Mouse (Mus musculus): ENCODE measurements around the gene Nsf. TPM values are rescaled to one million over a fixed set of nuclear protein-coding genes. Genes with fewer than 3 reads are reported as not detected.
"Not testable (repeated sequence)": the region's sequence is repeated elsewhere in the genome, so short reads cannot be mapped to it uniquely, and the experiment has no call there.

Nsf gene
- polyA plus RNA-seq, 1 experiment from 2014 or later = 26.8 TPM

DNA sequence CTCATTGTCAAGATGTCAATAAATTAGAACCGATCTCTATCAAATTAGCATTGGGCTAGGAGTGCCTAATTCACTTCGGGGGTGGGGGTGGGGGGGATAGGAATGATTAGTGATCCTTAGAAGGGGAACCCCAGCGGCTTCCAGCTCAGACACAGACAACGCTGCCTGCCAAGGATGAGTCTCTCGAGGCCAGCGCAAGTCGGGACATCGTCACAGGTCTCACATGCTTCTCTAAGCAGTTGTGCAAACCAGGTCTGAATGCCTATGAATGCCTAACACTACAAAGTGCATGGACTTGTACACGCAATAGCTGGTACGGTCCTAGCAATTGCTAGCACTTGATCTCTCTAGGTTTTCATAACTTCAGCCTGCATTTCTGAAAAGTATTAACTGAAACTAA, 62.1 kb downstream of the Nsf start:
- Histone ChIP-seq H3K9ac (ENCODE audit: low read length) (no peak overlapping the region), H3K4me1 (ENCODE audit: control insufficient read depth in 2 of 2, insufficient read depth in 2 of 2, low read length in 2 of 2) (peaks cover 2 to 5% of the 10 kb centered on the region in 2 experiments; a peak in 1 of 4 replicates), H3K27me3 (ENCODE audit: control insufficient read depth, insufficient read depth, low read length) (no peaks in the 10 kb centered on the region), H3K27ac (replicated peaks in 1 of 2; ENCODE audit: control insufficient read depth in 1 of 2, insufficient read depth in 1 of 2, low read depth in 2 of 2, low read length in 2 of 2) (no peak overlapping the region), H3K4me3 (ENCODE audit: control insufficient read depth in 1 of 2, insufficient read depth in 1 of 2, low read depth in 1 of 2, low read length in 2 of 2) (no peak overlapping the region), H3K36me3 (ENCODE audit: control insufficient read depth, insufficient read depth, low read length) (peaks cover 10% of the 10 kb centered on the region), H3K9me3 (ENCODE audit: control insufficient read depth, low read length) (no peaks in the 10 kb centered on the region), H3K4me2 (ENCODE audit: low read length) (no peak overlapping the region)
- no peak for ATAC-seq (ENCODE audit: insufficient number of reproducible peaks, insufficient read depth, low FRiP score, low read depth)
- 82% methylated on average over 10 of the region's 10 CpGs for WGBS

DNA sequence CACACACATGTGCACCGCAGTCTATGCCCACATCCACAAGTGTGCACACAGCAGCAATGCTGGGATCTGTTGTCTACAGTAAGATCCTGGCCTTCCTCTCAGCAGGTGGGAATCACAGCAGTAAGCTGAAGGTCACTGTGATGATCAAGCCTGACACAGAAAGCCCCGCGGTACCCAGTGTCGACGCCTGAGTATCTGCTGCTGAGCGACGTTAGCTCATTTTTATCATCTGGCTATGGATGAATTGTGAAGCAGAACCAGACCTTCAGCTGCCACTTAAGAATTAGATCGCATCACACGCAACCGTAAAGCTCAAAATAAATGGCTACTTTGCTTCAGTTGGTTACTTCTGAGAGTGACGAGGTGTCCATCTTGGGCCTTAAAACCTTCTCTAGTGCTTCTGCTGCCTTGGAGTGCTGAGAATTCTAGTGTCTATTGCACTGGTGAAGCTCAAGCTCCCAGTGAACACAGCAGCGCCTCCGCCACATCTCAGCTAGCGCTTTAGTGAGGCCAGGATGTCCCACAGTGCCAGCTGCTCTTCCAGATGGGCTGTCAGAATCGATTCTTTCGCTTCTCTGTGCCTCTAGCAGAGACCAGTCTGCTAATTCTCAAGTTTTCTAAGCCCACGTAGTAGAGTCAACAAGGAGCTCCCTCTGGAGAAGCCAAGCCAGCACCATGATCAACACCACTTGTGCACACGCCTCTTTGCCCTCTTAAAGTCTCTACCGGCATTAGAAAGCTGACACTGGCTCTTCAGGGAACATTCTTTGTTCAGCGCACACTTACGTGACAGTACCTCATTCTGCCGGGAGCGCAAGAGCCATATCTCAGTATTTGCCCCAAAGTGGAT, 63.3 kb downstream of the Nsf start:
- no peaks in the 10 kb centered on the region for H3K27me3 ChIP-seq (ENCODE audit: control insufficient read depth, insufficient read depth, low read length)
- ATAC-seq (ENCODE audit: insufficient number of reproducible peaks, insufficient read depth, low FRiP score, low read depth) = no peak
- peaks cover 2 to 5% of the 10 kb centered on the region in 2 experiments; a peak in 1 of 4 replicates for H3K4me1 ChIP-seq (ENCODE audit: control insufficient read depth in 2 of 2, insufficient read depth in 2 of 2, low read length in 2 of 2)
- no peak overlapping the region for H3K9ac ChIP-seq (ENCODE audit: low read length)
- H3K36me3 ChIP-seq (ENCODE audit: control insufficient read depth, insufficient read depth, low read length) = peaks cover 10% of the 10 kb centered on the region
- H3K4me3 ChIP-seq (ENCODE audit: control insufficient read depth in 1 of 2, insufficient read depth in 1 of 2, low read depth in 1 of 2, low read length in 2 of 2) = no peak overlapping the region
- WGBS = 73% methylated on average over 23 of the region's 23 CpGs
- H3K9me3 ChIP-seq (ENCODE audit: control insufficient read depth, low read length) = no peaks in the 10 kb centered on the region
- no peak overlapping the region for H3K4me2 ChIP-seq (ENCODE audit: low read length)
- no peak overlapping the region for H3K27ac ChIP-seq (replicated peaks in 1 of 2; ENCODE audit: control insufficient read depth in 1 of 2, insufficient read depth in 1 of 2, low read depth in 2 of 2, low read length in 2 of 2)

DNA sequence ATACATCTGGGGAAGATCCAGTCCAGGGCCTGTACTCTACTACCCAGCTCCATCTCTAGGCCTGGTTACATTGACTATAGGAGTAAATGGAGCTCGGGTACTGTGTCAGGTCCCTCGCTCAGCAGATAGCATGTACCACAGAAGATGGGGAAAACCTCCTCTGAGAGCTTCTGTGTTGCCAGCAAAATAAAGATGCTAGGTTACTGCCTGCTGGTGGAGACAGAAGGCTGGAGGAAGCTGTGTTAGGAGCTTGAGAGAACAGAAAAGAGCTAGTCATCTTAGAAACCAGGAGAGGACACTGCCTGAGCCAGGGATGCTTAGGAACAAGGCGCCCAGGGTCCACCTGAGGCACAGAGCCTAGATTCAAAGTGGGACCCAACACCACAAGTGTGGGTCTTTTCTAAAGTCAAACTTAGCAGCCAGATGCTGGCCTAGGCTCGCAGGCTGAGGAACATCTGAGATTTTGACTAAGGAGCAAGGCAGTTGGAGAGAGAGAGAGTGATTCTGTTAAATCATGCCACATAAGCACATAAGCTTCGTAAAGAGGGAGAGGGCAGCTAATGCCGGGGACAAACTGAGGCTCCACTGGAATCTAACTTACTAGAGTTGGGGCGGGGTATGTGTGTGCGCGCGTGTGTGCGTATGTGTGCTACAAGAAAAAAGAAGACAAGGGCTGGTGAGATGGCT, 66.0 kb downstream of the Nsf start:
- H3K36me3 ChIP-seq (ENCODE audit: control insufficient read depth, insufficient read depth, low read length) = peaks cover 14% of the 10 kb centered on the region
- peaks cover 4 to 5% of the 10 kb centered on the region in 2 experiments; a peak in 2 of 4 replicates for H3K4me1 ChIP-seq (ENCODE audit: control insufficient read depth in 2 of 2, insufficient read depth in 2 of 2, low read length in 2 of 2)
- no peak for ATAC-seq (ENCODE audit: insufficient number of reproducible peaks, insufficient read depth, low FRiP score, low read depth)
- WGBS = 93% methylated on average over 11 of the region's 11 CpGs
- no peak overlapping the region for H3K27ac ChIP-seq (replicated peaks in 1 of 2; ENCODE audit: control insufficient read depth in 1 of 2, insufficient read depth in 1 of 2, low read depth in 2 of 2, low read length in 2 of 2)
- H3K9ac ChIP-seq (ENCODE audit: low read length) = no peak overlapping the region
- H3K9me3 ChIP-seq (ENCODE audit: control insufficient read depth, low read length) = no peaks in the 10 kb centered on the region
- H3K4me3 ChIP-seq (ENCODE audit: control insufficient read depth in 1 of 2, insufficient read depth in 1 of 2, low read depth in 1 of 2, low read length in 2 of 2) = no peak overlapping the region
- H3K4me2 ChIP-seq (ENCODE audit: low read length) = no peak overlapping the region
- no peaks in the 10 kb centered on the region for H3K27me3 ChIP-seq (ENCODE audit: control insufficient read depth, insufficient read depth, low read length)

DNA sequence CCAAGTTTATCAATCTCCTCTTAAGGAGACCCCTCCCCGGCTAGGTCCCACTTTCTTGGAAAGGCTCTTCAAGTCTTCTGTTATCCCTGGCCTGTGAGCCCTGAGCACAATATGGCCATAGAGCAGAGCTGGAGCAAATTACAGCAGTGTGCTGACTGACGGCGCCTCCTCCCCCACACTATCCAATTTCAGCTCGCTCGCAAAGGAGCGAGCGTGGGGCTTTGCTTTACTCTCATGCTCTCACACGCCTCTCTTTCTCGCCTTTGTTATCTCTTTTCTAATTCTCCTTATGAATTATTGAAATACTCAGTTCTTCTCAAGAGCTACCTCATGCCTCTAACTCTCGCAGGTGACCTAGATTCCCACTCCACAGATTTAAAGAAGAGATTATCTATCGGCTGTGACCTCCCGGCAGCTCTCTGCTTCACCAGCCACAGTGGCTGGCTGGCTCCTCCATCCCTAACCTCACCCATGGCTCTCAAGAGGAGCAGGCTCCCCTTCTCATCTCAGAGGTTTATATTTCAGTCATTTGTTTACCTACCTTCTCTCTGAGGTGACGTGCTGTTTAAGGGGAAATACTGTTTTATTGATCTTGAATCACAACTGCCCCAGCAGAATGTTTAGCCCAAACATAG, 69.0 kb downstream of the Nsf start:
- no peak for ATAC-seq (ENCODE audit: insufficient number of reproducible peaks, insufficient read depth, low FRiP score, low read depth)
- WGBS = 20% methylated on average over 13 of the region's 13 CpGs
- no peaks in the 10 kb centered on the region for H3K9me3 ChIP-seq (ENCODE audit: control insufficient read depth, low read length)
- H3K4me1 ChIP-seq (ENCODE audit: control insufficient read depth in 2 of 2, insufficient read depth in 2 of 2, low read length in 2 of 2) = peaks cover 2 to 5% of the 10 kb centered on the region in 2 experiments; a peak in 2 of 4 replicates
- peaks cover 29% of the 10 kb centered on the region for H3K36me3 ChIP-seq (ENCODE audit: control insufficient read depth, insufficient read depth, low read length)
- H3K4me3 ChIP-seq (ENCODE audit: control insufficient read depth in 1 of 2, insufficient read depth in 1 of 2, low read depth in 1 of 2, low read length in 2 of 2) = no peak overlapping the region
- H3K27me3 ChIP-seq (ENCODE audit: control insufficient read depth, insufficient read depth, low read length) = no peaks in the 10 kb centered on the region
- peak overlapping the region; percentile 48 for H3K4me2 ChIP-seq (ENCODE audit: low read length)
- no peak overlapping the region for H3K27ac ChIP-seq (replicated peaks in 1 of 2; ENCODE audit: control insufficient read depth in 1 of 2, insufficient read depth in 1 of 2, low read depth in 2 of 2, low read length in 2 of 2)
- H3K9ac ChIP-seq (ENCODE audit: low read length) = no peak overlapping the region

DNA sequence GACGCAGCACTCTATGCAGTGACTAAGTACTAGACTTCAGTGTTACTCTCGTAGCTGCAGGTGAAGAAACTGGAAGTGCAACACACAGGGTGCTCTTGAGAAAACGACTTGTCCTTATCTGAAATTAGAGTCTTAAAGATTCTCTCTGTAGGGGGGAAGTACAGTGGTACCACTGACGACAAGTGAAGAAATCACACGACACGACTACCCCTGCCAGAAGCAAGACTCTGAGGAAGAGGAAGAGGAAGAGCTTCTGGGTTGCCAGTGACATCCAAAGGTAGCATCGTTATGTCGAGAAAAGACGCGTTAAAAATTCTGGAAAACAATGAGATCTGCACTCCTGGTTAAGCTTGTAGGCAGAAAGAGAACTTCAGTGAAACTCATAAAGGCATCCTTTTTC, 70.1 kb downstream of the Nsf start:
- ATAC-seq (ENCODE audit: insufficient number of reproducible peaks, insufficient read depth, low FRiP score, low read depth) = no peak
- no peak overlapping the region for H3K9ac ChIP-seq (ENCODE audit: low read length)
- H3K4me1 ChIP-seq (ENCODE audit: control insufficient read depth in 2 of 2, insufficient read depth in 2 of 2, low read length in 2 of 2) = peaks cover 2 to 5% of the 10 kb centered on the region in 2 experiments; a peak in 2 of 4 replicates
- WGBS = 83% methylated on average over 10 of the region's 10 CpGs
- H3K4me3 ChIP-seq (ENCODE audit: control insufficient read depth in 1 of 2, insufficient read depth in 1 of 2, low read depth in 1 of 2, low read length in 2 of 2) = no peak overlapping the region
- no peaks in the 10 kb centered on the region for H3K27me3 ChIP-seq (ENCODE audit: control insufficient read depth, insufficient read depth, low read length)
- H3K9me3 ChIP-seq (ENCODE audit: control insufficient read depth, low read length) = no peaks in the 10 kb centered on the region
- peaks cover 32% of the 10 kb centered on the region for H3K36me3 ChIP-seq (ENCODE audit: control insufficient read depth, insufficient read depth, low read length)
- no peak overlapping the region for H3K27ac ChIP-seq (replicated peaks in 1 of 2; ENCODE audit: control insufficient read depth in 1 of 2, insufficient read depth in 1 of 2, low read depth in 2 of 2, low read length in 2 of 2)
- no peak overlapping the region for H3K4me2 ChIP-seq (ENCODE audit: low read length)

DNA sequence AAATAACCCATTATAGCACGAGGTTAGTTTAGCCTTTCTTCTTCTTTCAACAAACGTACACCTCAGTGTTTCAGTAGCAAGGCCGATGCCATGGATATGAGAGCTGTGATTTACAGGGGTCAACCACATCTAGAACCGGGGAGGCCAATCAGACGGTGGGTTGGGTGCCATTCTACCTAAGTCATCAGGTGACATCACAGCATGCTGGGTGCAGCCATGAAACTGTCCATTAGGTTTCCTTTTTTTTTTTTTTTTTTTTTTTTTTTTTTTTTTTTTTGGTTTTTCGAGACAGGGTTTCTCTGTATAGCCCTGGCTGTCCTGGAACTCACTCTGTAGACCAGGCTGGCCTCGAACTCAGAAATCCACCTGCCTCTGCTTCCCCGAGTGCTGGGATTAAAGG, 74.4 kb downstream of the Nsf start:
- H3K4me2 ChIP-seq (ENCODE audit: low read length); H3K27me3 ChIP-seq (ENCODE audit: control insufficient read depth, insufficient read depth, low read length); H3K4me1 ChIP-seq (ENCODE audit: control insufficient read depth in 2 of 2, insufficient read depth in 2 of 2, low read length in 2 of 2); ATAC-seq (ENCODE audit: insufficient number of reproducible peaks, insufficient read depth, low FRiP score, low read depth); H3K27ac ChIP-seq (replicated peaks in 1 of 2; ENCODE audit: control insufficient read depth in 1 of 2, insufficient read depth in 1 of 2, low read depth in 2 of 2, low read length in 2 of 2); H3K9me3 ChIP-seq (ENCODE audit: control insufficient read depth, low read length); H3K4me3 ChIP-seq (ENCODE audit: control insufficient read depth in 1 of 2, insufficient read depth in 1 of 2, low read depth in 1 of 2, low read length in 2 of 2); H3K9ac ChIP-seq (ENCODE audit: low read length): not testable (repeated sequence)
- 95% methylated on average over 6 of the region's 8 CpGs for WGBS
- H3K36me3 ChIP-seq (ENCODE audit: control insufficient read depth, insufficient read depth, low read length) = peaks cover 40% of the 10 kb centered on the region

DNA sequence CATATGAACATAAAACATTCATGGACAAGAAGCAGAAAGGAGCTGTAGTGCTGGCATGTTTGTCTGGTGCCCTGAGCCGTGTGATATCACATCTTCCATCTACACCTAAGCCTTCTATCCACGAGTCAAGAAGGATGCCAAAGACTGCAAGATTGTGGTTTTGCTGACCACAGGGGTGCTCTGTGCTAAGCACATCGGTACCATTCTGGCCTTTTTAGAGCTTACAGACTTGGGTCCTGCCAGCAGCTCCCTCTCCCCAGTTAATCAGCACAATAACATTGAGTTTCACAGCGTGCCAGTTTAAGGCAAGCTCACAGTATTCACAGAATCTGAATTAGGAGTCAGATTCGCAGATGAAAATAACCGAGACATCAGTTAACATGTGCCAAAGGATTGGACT, 75.4 kb downstream of the Nsf start:
- ATAC-seq (ENCODE audit: insufficient number of reproducible peaks, insufficient read depth, low FRiP score, low read depth) = no peak
- no peak overlapping the region for H3K9ac ChIP-seq (ENCODE audit: low read length)
- peaks cover 40% of the 10 kb centered on the region for H3K36me3 ChIP-seq (ENCODE audit: control insufficient read depth, insufficient read depth, low read length)
- H3K4me3 ChIP-seq (ENCODE audit: control insufficient read depth in 1 of 2, insufficient read depth in 1 of 2, low read depth in 1 of 2, low read length in 2 of 2) = no peak overlapping the region
- H3K4me2 ChIP-seq (ENCODE audit: low read length) = no peak overlapping the region
- H3K9me3 ChIP-seq (ENCODE audit: control insufficient read depth, low read length) = peaks cover 9% of the 10 kb centered on the region
- no peak overlapping the region for H3K27ac ChIP-seq (replicated peaks in 1 of 2; ENCODE audit: control insufficient read depth in 1 of 2, insufficient read depth in 1 of 2, low read depth in 2 of 2, low read length in 2 of 2)
- no peaks in the 10 kb centered on the region for H3K27me3 ChIP-seq (ENCODE audit: control insufficient read depth, insufficient read depth, low read length)
- 76% methylated on average over 6 of the region's 6 CpGs for WGBS
- H3K4me1 ChIP-seq (ENCODE audit: control insufficient read depth in 2 of 2, insufficient read depth in 2 of 2, low read length in 2 of 2) = no peaks in the 10 kb centered on the region
